7 mouse cellular contexts compared by ENCODE assay signal in the genomic region with DNA sequence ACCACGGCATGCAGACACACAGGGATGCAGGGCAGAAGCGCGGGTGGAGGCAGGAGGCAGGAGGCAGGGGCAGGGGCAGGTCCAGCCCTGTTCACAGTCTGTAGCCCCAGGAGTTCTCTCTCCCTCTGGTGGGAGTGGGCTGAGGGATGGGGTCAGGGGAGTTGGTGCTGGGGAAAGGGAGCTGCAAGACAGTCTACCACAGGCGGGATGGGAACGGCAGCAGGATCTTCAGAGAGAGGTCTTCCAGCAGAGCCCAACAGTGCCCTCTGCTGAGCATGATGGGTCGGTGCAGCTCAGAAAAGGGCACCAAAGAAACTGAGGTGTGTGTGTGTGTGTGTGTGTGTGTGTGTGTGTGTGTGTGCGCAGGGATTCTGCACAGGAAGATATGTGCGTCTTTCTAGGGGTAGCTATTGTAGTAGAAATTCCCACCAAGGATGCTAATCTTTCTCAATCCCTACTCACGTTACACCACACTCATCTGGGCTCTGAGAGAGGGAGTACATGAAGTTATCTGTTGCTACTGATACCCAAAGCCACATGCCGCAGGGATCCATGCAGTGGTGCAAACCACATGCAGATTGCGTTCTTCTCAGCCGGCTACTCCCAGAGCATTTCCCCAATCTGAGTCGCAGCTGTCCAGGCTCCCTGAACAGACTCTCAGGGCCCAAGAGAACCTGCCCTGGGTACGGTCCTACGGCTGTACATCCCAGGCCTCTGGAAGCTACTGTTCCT.
DNase-seq lines count a peak whose midpoint lies in the region; ATAC-seq lines count a peak whose summit lies in the region.

No protein-coding gene starts in this region.

- H3K9ac ChIP-seq in forebrain, embryonic 16.5 days (replicated peaks; ENCODE audit: low read depth, low read length) = no peak overlapping the region
- peak overlapping the region; percentile 15; the same call in 1 of the 2 replicates for H3K9ac ChIP-seq in hindbrain, embryonic 11.5 days (ENCODE audit: low read depth, low read length)

- no peaks in the 10 kb centered on the region for H3K27me3 ChIP-seq in forebrain, embryonic 16.5 days (replicated peaks; ENCODE audit: control insufficient read depth, insufficient read depth, low read length)
- no peaks in the 10 kb centered on the region for H3K27me3 ChIP-seq in hindbrain, embryonic 11.5 days (ENCODE audit: control insufficient read depth, insufficient read depth, low read length)

- H3K4me3 ChIP-seq in forebrain, embryonic 16.5 days (replicated peaks; ENCODE audit: low read length) = no peak overlapping the region
- H3K4me3 ChIP-seq in hindbrain, embryonic 11.5 days (ENCODE audit: low read depth, low read length) = no peak overlapping the region

- no peak overlapping the region for H3K27ac ChIP-seq in forebrain, embryonic 16.5 days (ENCODE audit: low read length)
- H3K27ac ChIP-seq in hindbrain, embryonic 11.5 days (ENCODE audit: low read depth, low read length) = no peak overlapping the region

- WGBS in forebrain, embryonic 16.5 days = 55% methylated on average over 15 of the region's 15 CpGs
- WGBS in hindbrain, embryonic 11.5 days = 62% methylated on average over 15 of the region's 15 CpGs

- no peaks in the 10 kb centered on the region for H3K36me3 ChIP-seq in forebrain, embryonic 16.5 days (ENCODE audit: control insufficient read depth, insufficient read depth)
- H3K36me3 ChIP-seq in hindbrain, embryonic 11.5 days (ENCODE audit: control insufficient read depth, insufficient read depth, low read length) = no peaks in the 10 kb centered on the region

- no peaks in the 10 kb centered on the region for H3K9me3 ChIP-seq in forebrain, embryonic 16.5 days (ENCODE audit: control insufficient read depth, low read length)
- no peaks in the 10 kb centered on the region for H3K9me3 ChIP-seq in hindbrain, embryonic 11.5 days (ENCODE audit: control insufficient read depth, low read length)

- no peak overlapping the region for H3K4me2 ChIP-seq in forebrain, embryonic 16.5 days (ENCODE audit: low read length)
- H3K4me2 ChIP-seq in hindbrain, embryonic 11.5 days (replicated peaks; ENCODE audit: low read depth, low read length) = no peak overlapping the region

- peaks cover 7% of the 10 kb centered on the region; the same call in 1 of the 2 replicates for H3K4me1 ChIP-seq in forebrain, embryonic 16.5 days (replicated peaks; ENCODE audit: control insufficient read depth, insufficient read depth, low read length)
- H3K4me1 ChIP-seq in hindbrain, embryonic 11.5 days (replicated peaks; ENCODE audit: control insufficient read depth, insufficient read depth, low read length) = no peaks in the 10 kb centered on the region

- ATAC-seq in forebrain, embryonic 16.5 days = peak; percentile 39
- ATAC-seq in hindbrain, embryonic 11.5 days (ENCODE audit: low FRiP score) = no peak
- ATAC-seq in megakaryocyte, adult 5-6 weeks (ENCODE audit: poor library complexity, severe bottlenecking) = peak; percentile 49

- DNase-seq in MN1 (ENCODE audit: low spot score) = peak; percentile 72
- peak; percentile 38 for DNase-seq in c-Kit-positive CD71-negative TER-119-negative erythroid progenitor cells, embryonic 14.5 days (ENCODE audit: low read depth)
- DNase-seq in hindbrain, embryonic 11.5 days (ENCODE audit: low spot score) = peak; percentile 84
- DNase-seq in layer of hippocampus, postnatal 14 days (ENCODE audit: low spot score in 2 of 2) = peak; percentile 78 to 83
- peak; percentile 86 to 87 for DNase-seq in right cerebral cortex, postnatal 10 days (ENCODE audit: low spot score in 2 of 2)
